25 mouse cellular contexts compared by ENCODE assay signal in the genomic region with DNA sequence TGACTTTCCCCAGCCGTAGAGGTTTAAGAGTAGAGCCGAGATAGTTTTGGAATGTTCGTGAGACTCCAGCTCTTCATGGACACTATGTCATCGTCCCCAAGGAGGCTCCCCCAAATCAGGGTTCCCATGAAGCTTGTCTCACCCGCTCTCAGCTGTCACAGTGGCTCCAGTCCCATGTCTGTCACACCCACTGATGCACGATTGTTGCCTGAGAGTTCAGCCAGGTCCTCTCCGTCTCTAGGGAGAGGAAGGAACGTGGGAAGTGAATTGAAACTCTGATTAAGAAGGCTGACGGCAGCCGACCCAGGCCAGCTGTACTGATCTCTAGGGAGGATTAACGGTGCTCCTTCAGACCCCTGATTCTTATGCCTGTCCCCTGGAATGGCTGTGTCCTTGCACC. TPM values are rescaled to one million over a fixed set of nuclear protein-coding genes. Genes with fewer than 3 reads are reported as not detected.
DNase-seq lines count a peak whose midpoint lies in the region; ATAC-seq lines count a peak whose summit lies in the region.
"Had no signal": no experiment of that assay in that cellular context is flagged by ENCODE, and none has a peak within 500 bp of the region (broad histone marks: within the 10 kb centered on the region; RNA-seq: fewer than 3 reads in every experiment).

No protein-coding gene starts in this region.

- H3K9ac ChIP-seq in heart, embryonic 11.5 days (ENCODE audit: low read depth, low read length): no peak overlapping the region
- no peak overlapping the region for H3K9ac ChIP-seq in hindbrain, embryonic 13.5 days
- H3K9ac ChIP-seq: hindbrain, embryonic 15.5 days; limb, embryonic 12.5 days; liver, postnatal 0 days; neural tube, embryonic 12.5 days had no signal

- no peak overlapping the region for H3K4me3 ChIP-seq in heart, embryonic 11.5 days (ENCODE audit: low read depth, low read length)
- no peak overlapping the region for H3K4me3 ChIP-seq in heart, embryonic 10.5 days
- no peak overlapping the region for H3K4me3 ChIP-seq in hindbrain, embryonic 13.5 days
- H3K4me3 ChIP-seq: forebrain, embryonic 10.5 days; hindbrain, embryonic 15.5 days; limb, embryonic 12.5 days; neural tube, embryonic 12.5 days had no signal

- WGBS in heart, embryonic 11.5 days (ENCODE audit: insufficient replicate concordance): 39% methylated on average over 11 of the region's 11 CpGs
- WGBS in heart, embryonic 10.5 days: 33% methylated on average over 11 of the region's 11 CpGs
- 62% methylated on average over 11 of the region's 11 CpGs for WGBS in hindbrain, embryonic 13.5 days

- 0 out of 2 replicates have a peak, but pooled peaks cover 2% of the 10 kb centered on the region for H3K27me3 ChIP-seq in heart, embryonic 11.5 days (ENCODE audit: control insufficient read depth, insufficient read depth, low read length)
- H3K27me3 ChIP-seq in heart, embryonic 10.5 days (ENCODE audit: insufficient read depth, poor library complexity, severe bottlenecking): 0 out of 2 replicates have a peak, but pooled peaks cover 19% of the 10 kb centered on the region
- no peaks in the 10 kb centered on the region for H3K27me3 ChIP-seq in hindbrain, embryonic 13.5 days
- H3K27me3 ChIP-seq: hindbrain, embryonic 15.5 days; limb, embryonic 12.5 days; neural tube, embryonic 12.5 days had no signal

- H3K4me1 ChIP-seq in heart, embryonic 11.5 days (ENCODE audit: control insufficient read depth, insufficient read depth, low read length): peaks cover 41% of the 10 kb centered on the region
- peaks cover 90% of the 10 kb centered on the region for H3K4me1 ChIP-seq in heart, embryonic 10.5 days
- H3K4me1 ChIP-seq in hindbrain, embryonic 13.5 days (replicated peaks): peaks cover 38% of the 10 kb centered on the region

- no peak for ATAC-seq in heart, embryonic 11.5 days (replicated peaks; ENCODE audit: insufficient number of reproducible peaks, low FRiP score, low TSS enrichment)
- no peak for ATAC-seq in cerebellum, adult (ENCODE audit: insufficient number of reproducible peaks, low FRiP score, low TSS enrichment)
- ATAC-seq in hindbrain, embryonic 13.5 days (ENCODE audit: low FRiP score): no peak
- ATAC-seq: forebrain, embryonic 16.5 days; liver, postnatal 0 days; lung, postnatal 0 days had no signal

- no peak overlapping the region for H3K4me2 ChIP-seq in heart, embryonic 11.5 days
- no peak overlapping the region for H3K4me2 ChIP-seq in hindbrain, embryonic 13.5 days
- H3K4me2 ChIP-seq: hindbrain, embryonic 15.5 days; limb, embryonic 12.5 days; liver, embryonic 11.5 days; neural tube, embryonic 12.5 days had no signal

- peak; percentile 99 for DNase-seq in heart, adult 11 months
- DNase-seq in heart, embryonic 10.5 days (ENCODE audit: low spot score): no peak
- peak; percentile 86 to 87 for DNase-seq in heart, postnatal 10 days
- DNase-seq in ovary, postnatal 36 days (ENCODE audit: low spot score): no peak
- DNase-seq: adrenal gland, postnatal 25 days; cerebellum, adult 11 months; cerebellum, adult 9-11 months; kidney, adult 9 months; kidney, postnatal 36 days; layer of hippocampus, postnatal 36 days; liver, postnatal 0 days; midbrain, embryonic 14.5 days; retina, postnatal 1 day; right cerebral cortex, postnatal 25 days; thymus, postnatal 14 days had no signal

- intact Hi-C loops in heart, postnatal 10 days (cut with DNase I): no loop called here

- no peak overlapping the region for H3K27ac ChIP-seq in heart, embryonic 11.5 days (ENCODE audit: low read depth, low read length)
- peak overlapping the region; percentile 17; the same call in 1 of the 2 replicates for H3K27ac ChIP-seq in heart, embryonic 10.5 days
- H3K27ac ChIP-seq in hindbrain, embryonic 13.5 days: no peak overlapping the region
- H3K27ac ChIP-seq: forebrain, embryonic 10.5 days; hindbrain, embryonic 15.5 days; limb, embryonic 12.5 days; neural tube, embryonic 12.5 days had no signal

- no peaks in the 10 kb centered on the region for H3K9me3 ChIP-seq in heart, embryonic 11.5 days (replicated peaks; ENCODE audit: control insufficient read depth, low read length)
- no peaks in the 10 kb centered on the region for H3K9me3 ChIP-seq in heart, embryonic 10.5 days
- no peaks in the 10 kb centered on the region for H3K9me3 ChIP-seq in hindbrain, embryonic 13.5 days
- H3K9me3 ChIP-seq: forebrain, embryonic 10.5 days; hindbrain, embryonic 15.5 days; limb, embryonic 12.5 days; neural tube, embryonic 12.5 days had no signal

- H3K36me3 ChIP-seq in heart, embryonic 11.5 days (ENCODE audit: control insufficient read depth, insufficient read depth, low read length): no peaks in the 10 kb centered on the region
- no peaks in the 10 kb centered on the region for H3K36me3 ChIP-seq in heart, embryonic 10.5 days
- no peaks in the 10 kb centered on the region for H3K36me3 ChIP-seq in hindbrain, embryonic 13.5 days
- H3K36me3 ChIP-seq: hindbrain, embryonic 15.5 days; neural tube, embryonic 12.5 days had no signal

RNA-seq across cellular contexts. Expression of a gene that starts 57.8 kb away (rescaled TPM):
- 8.6 and 8.8 TPM in 2 replicates for polyA plus RNA-seq in heart, embryonic 11.5 days (2014; fragmentation: Nextera tagmentation; extraction: Ambion mirVana)
- 8.7 and 13.5 TPM in 2 replicates for polyA plus RNA-seq in heart, embryonic 10.5 days (2016; fragmentation: Nextera tagmentation; extraction: Ambion mirVana)
- total RNA-seq in heart, postnatal 10 days (2021): 10 to 100 TPM; 33.8 to 41.5 TPM
- polyA plus RNA-seq in hindbrain, embryonic 13.5 days (2015; fragmentation: Nextera tagmentation; extraction: Ambion mirVana): 9.6 and 10.2 TPM in 2 replicates

Comparison
In these comparisons a context has a peak if more than half of its experiments do, and no peak if none do; other contexts are left out.
1. DNase-seq: peak in heart, adult 11 months (single experiment) and heart, postnatal 10 days (2 of 2); none in heart, embryonic 10.5 days (single experiment) and ovary, postnatal 36 days (single experiment).